8 mouse cellular contexts compared by ENCODE assay signal in genomic region chr12:55463992-55464845, GRCm38 (mm10). TPM values are rescaled to one million over a fixed set of nuclear protein-coding genes. Genes with fewer than 3 reads are reported as not detected.
DNase-seq lines count a peak whose midpoint lies in the region; ATAC-seq and TF ChIP-seq lines count a peak whose summit lies in the region.

No protein-coding gene starts in this region.

- no peaks in the 10 kb centered on the region for H3K27me3 ChIP-seq in thymus, adult 2 months (ENCODE audit: control insufficient read depth, insufficient read depth, low read length)
- H3K27me3 ChIP-seq in heart, embryonic 14.5 days (ENCODE audit: control insufficient read depth, insufficient read depth, low read length): no peaks in the 10 kb centered on the region
- H3K27me3 ChIP-seq in kidney, postnatal 0 days (ENCODE audit: insufficient read depth, low read length): no peaks in the 10 kb centered on the region
- no peaks in the 10 kb centered on the region for H3K27me3 ChIP-seq in lung, embryonic 14.5 days (ENCODE audit: insufficient read depth, low read length)

- H3K36me3 ChIP-seq in thymus, adult 2 months (ENCODE audit: control insufficient read depth, insufficient read depth, low read length): no peaks in the 10 kb centered on the region
- H3K36me3 ChIP-seq in heart, embryonic 14.5 days (ENCODE audit: control insufficient read depth, insufficient read depth, low read length): no peaks in the 10 kb centered on the region
- no peaks in the 10 kb centered on the region for H3K36me3 ChIP-seq in kidney, postnatal 0 days (ENCODE audit: insufficient read depth, low read length)
- no peaks in the 10 kb centered on the region for H3K36me3 ChIP-seq in lung, embryonic 14.5 days (ENCODE audit: insufficient read depth)

- H3K4me3 ChIP-seq in thymus, adult 2 months (ENCODE audit: control insufficient read depth, insufficient read depth, low read length): peak overlapping the region; percentile 31
- no peak overlapping the region for H3K4me3 ChIP-seq in heart, embryonic 14.5 days (ENCODE audit: control insufficient read depth in 1 of 2, insufficient read depth in 1 of 2, low read depth in 1 of 2, low read length in 2 of 2)
- no peak overlapping the region for H3K4me3 ChIP-seq in kidney, postnatal 0 days (replicated peaks; ENCODE audit: low read depth, low read length)
- no peak overlapping the region; the same call in 1 of the 2 replicates for H3K4me3 ChIP-seq in lung, embryonic 14.5 days (ENCODE audit: low read depth, low read length)

- peak overlapping the region; percentile 95 for H3K27ac ChIP-seq in thymus, adult 2 months (ENCODE audit: control insufficient read depth, insufficient read depth, low read length)
- peak overlapping the region; percentile 19 to 20; a peak in 2 of 4 replicates for H3K27ac ChIP-seq in heart, embryonic 14.5 days (replicated peaks in 1 of 2; ENCODE audit: control insufficient read depth in 1 of 2, insufficient read depth in 1 of 2, low read depth in 2 of 2, low read length in 2 of 2)
- H3K27ac ChIP-seq in kidney, postnatal 0 days: peak overlapping the region; percentile 76
- H3K27ac ChIP-seq in lung, embryonic 14.5 days (ENCODE audit: low read depth): peak overlapping the region; percentile 83

- peaks cover 60% of the 10 kb centered on the region for H3K4me1 ChIP-seq in thymus, adult 2 months (replicated peaks; ENCODE audit: control insufficient read depth, insufficient read depth, low read length)
- H3K4me1 ChIP-seq in heart, embryonic 14.5 days (ENCODE audit: control insufficient read depth in 2 of 2, insufficient read depth in 2 of 2, low read length in 2 of 2): peaks cover 26 to 38% of the 10 kb centered on the region in 2 experiments
- peaks cover 41% of the 10 kb centered on the region for H3K4me1 ChIP-seq in kidney, postnatal 0 days (replicated peaks; ENCODE audit: insufficient read depth, low read length)
- H3K4me1 ChIP-seq in lung, embryonic 14.5 days (ENCODE audit: insufficient read depth): peaks cover 46% of the 10 kb centered on the region

- no peak for ATAC-seq in heart, embryonic 14.5 days (ENCODE audit: insufficient number of reproducible peaks, insufficient read depth, low FRiP score, low read depth)
- peak; percentile 74 for ATAC-seq in kidney, postnatal 0 days (replicated peaks; ENCODE audit: low FRiP score, low read depth)
- peak; percentile 47 for ATAC-seq in lung, embryonic 14.5 days (ENCODE audit: insufficient read depth)

- peak; percentile 30 for DNase-seq in thymus, adult 2 months
- no peak for DNase-seq in thymus, adult 18-20 months
- peak; percentile 69 for DNase-seq in embryo, embryonic 10.5 days (ENCODE audit: low spot score)
- DNase-seq in kidney, postnatal 0 days (ENCODE audit: low spot score): peak; percentile 88
- peak; percentile 71 for DNase-seq in lung, embryonic 14.5 days
- peak; percentile 66 for DNase-seq in ovary, postnatal 36 days (ENCODE audit: low spot score)
- no peak for DNase-seq in spleen, postnatal 14 days (ENCODE audit: low spot score in 2 of 2)

- TF ChIP-seq CTCF in thymus, adult 2 months (IDR thresholded peaks at IDR 0.05; ENCODE audit: borderline replicate concordance, control insufficient read depth, extremely low read depth, insufficient read depth, low read length, poor library complexity): no peak
- no peak for TF ChIP-seq CTCF in kidney, postnatal 0 days (IDR thresholded peaks at IDR 0.05; ENCODE audit: low read depth)
- no peak for TF ChIP-seq CTCF in lung, embryonic 14.5 days (IDR thresholded peaks at IDR 0.05; ENCODE audit: low read depth)

- WGBS in thymus, adult 2 months: 28% methylated on average over 16 of the region's 16 CpGs
- WGBS in heart, embryonic 14.5 days: 35% methylated on average over 16 of the region's 16 CpGs
- WGBS in kidney, postnatal 0 days: 7% methylated on average over 16 of the region's 16 CpGs
- WGBS in lung, embryonic 14.5 days: 22% methylated on average over 16 of the region's 16 CpGs

- TF ChIP-seq POLR2A in thymus, adult 2 months (IDR thresholded peaks at IDR 0.05; ENCODE audit: control insufficient read depth, extremely low read depth, insufficient read depth, low read length, poor library complexity): no peak

- H3K9ac ChIP-seq in heart, embryonic 14.5 days (ENCODE audit: low read length): peak overlapping the region; percentile 25; the same call in 1 of the 2 replicates
- peak overlapping the region; percentile 15 for H3K9ac ChIP-seq in kidney, postnatal 0 days (ENCODE audit: low read depth, low read length)
- no peak overlapping the region; the same call in 1 of the 2 replicates for H3K9ac ChIP-seq in lung, embryonic 14.5 days

- no peaks in the 10 kb centered on the region for H3K9me3 ChIP-seq in heart, embryonic 14.5 days (ENCODE audit: control insufficient read depth, low read length)
- no peaks in the 10 kb centered on the region for H3K9me3 ChIP-seq in kidney, postnatal 0 days (replicated peaks; ENCODE audit: low read length)
- H3K9me3 ChIP-seq in lung, embryonic 14.5 days (ENCODE audit: low read depth, low read length): no peaks in the 10 kb centered on the region

- H3K4me2 ChIP-seq in heart, embryonic 14.5 days (ENCODE audit: low read length): peak overlapping the region; percentile 32
- peak overlapping the region; percentile 45 for H3K4me2 ChIP-seq in kidney, postnatal 0 days (ENCODE audit: low read length)
- peak overlapping the region; percentile 37 for H3K4me2 ChIP-seq in lung, embryonic 14.5 days

RNA-seq across cellular contexts. Expression of gene Nfkbia, which starts 28.2 kb away (rescaled TPM):
- 613 and 674 TPM in 2 replicates for polyA plus RNA-seq in thymus, adult 2 months (2012; rRNA removed)
- 58.6 and 64.9 TPM in 2 replicates for polyA plus RNA-seq in heart, embryonic 14.5 days (2014; fragmentation: Nextera tagmentation; extraction: Ambion mirVana)
- polyA plus RNA-seq in kidney, postnatal 0 days (2015; fragmentation: Nextera tagmentation; extraction: Ambion mirVana): 73.1 and 82.7 TPM in 2 replicates
- polyA plus RNA-seq in lung, embryonic 14.5 days (2014; fragmentation: Nextera tagmentation; extraction: Ambion mirVana): 81.0 and 93.6 TPM in 2 replicates

Comparison
In these comparisons a context has a peak if more than half of its experiments do, and no peak if none do; other contexts are left out.
1. DNase-seq: peak in thymus, adult 2 months (single experiment), embryo, embryonic 10.5 days (single experiment), kidney, postnatal 0 days (single experiment), lung, embryonic 14.5 days (single experiment) and ovary, postnatal 36 days (single experiment); none in thymus, adult 18-20 months (0 of 2) and spleen, postnatal 14 days (0 of 2).
2. H3K27ac ChIP-seq: peak in every context shown above with its lines; median percentile 95 in thymus, adult 2 months; 83 in lung, embryonic 14.5 days; 76 in kidney, postnatal 0 days; 20 in heart, embryonic 14.5 days.
3. Peak in every context shown above with its lines, with median percentiles within 50 percentile points of each other: H3K4me2 ChIP-seq.